Mouse (Mus musculus) CH12.LX (cell line): Measurements from ENCODE around the gene Dus3l. TPM values are rescaled to one million over a fixed set of nuclear protein-coding genes. Genes with fewer than 3 reads are reported as not detected.

Experiments used
- DNase-seq: peaks from one replicate; pipeline ENCODE4 v3.0.0-alpha.2; 2013; ENCODE audit errors: extremely low read depth
- H3K27ac ChIP-seq: 2 replicates; pipeline ENCODE4 v1.5.1; 2012; ENCODE audit warnings: low read depth, mild to moderate bottlenecking, control low read depth, moderate library complexity; ENCODE audit not compliant: insufficient read depth
- H3K27me3 ChIP-seq: replicated peaks from 2 replicates; pipeline ENCODE3; 2012; ENCODE audit warnings: inconsistent platforms
- H3K36me3 ChIP-seq, 2 experiments: replicated peaks in 1 of 2; 2 replicates each; pipeline versions ENCODE3 to v1.6.1; 2012; ENCODE audit warnings: inconsistent platforms in 1 of 2, low read length in 1 of 2, mild to moderate bottlenecking in 1 of 2, mixed read lengths in 1 of 2, moderate library complexity in 1 of 2; ENCODE audit not compliant: control insufficient read depth in 1 of 2, insufficient read depth in 1 of 2
- H3K4me1 ChIP-seq, 2 experiments: 2 replicates each; pipeline ENCODE4 v1.6.1; 2012; ENCODE audit warnings: inconsistent platforms in 1 of 2, moderate library complexity in 1 of 2; ENCODE audit not compliant: insufficient read depth in 2 of 2, control insufficient read depth in 1 of 2
- H3K4me2 ChIP-seq: 2 replicates; pipeline ENCODE4 v1.6.1; 2012; ENCODE audit warnings: low read depth, mild to moderate bottlenecking, control low read depth; ENCODE audit not compliant: poor library complexity, insufficient read depth, severe bottlenecking
- H3K4me3 ChIP-seq, 3 experiments: fragments of 150-350 bp in 1 of 3; sonication (generic) in 1 of 3; replicated peaks in 1 of 3; 2 replicates each; pipeline versions ENCODE3 to v1.5.1; 2011 to 2012; ENCODE audit warnings: low read depth in 2 of 3, low read length in 2 of 3, mild to moderate bottlenecking in 2 of 3, moderate library complexity in 2 of 3, control low read depth in 1 of 3, improper control_type of control experiment in 1 of 3, inconsistent platforms in 1 of 3, mixed read lengths in 1 of 3; ENCODE audit not compliant: poor library complexity in 1 of 3
- H3K79me2 ChIP-seq: replicated peaks from 2 replicates; pipeline ENCODE4 v1.6.1; 2012; ENCODE audit warnings: mild to moderate bottlenecking, moderate library complexity; ENCODE audit not compliant: control insufficient read depth, poor library complexity, insufficient read depth, severe bottlenecking; ENCODE audit errors: extremely low read depth
- H3K9ac ChIP-seq: 2 replicates; pipeline ENCODE4 v1.6.1; 2012; ENCODE audit warnings: low read depth, mild to moderate bottlenecking, control low read depth, moderate library complexity; ENCODE audit not compliant: insufficient read depth
- H3K9me3 ChIP-seq: replicated peaks from 2 replicates; pipeline ENCODE3; 2012; ENCODE audit warnings: low read length, inconsistent platforms, mixed read lengths
- BHLHE40 ChIP-seq: IDR thresholded peaks from 2 replicates; pipeline ENCODE4 v1.6.1; 2011; ENCODE audit warnings: mild to moderate bottlenecking, low read depth, low read length, improper control_type of control experiment
- CHD2 ChIP-seq: IDR thresholded peaks from 2 replicates; pipeline ENCODE4 v1.6.1; 2011; ENCODE audit warnings: low read length, improper control_type of control experiment
- CTCF ChIP-seq, 2 experiments: IDR thresholded peaks in 1 of 2; conservative IDR thresholded peaks in 1 of 2; 2 replicates each; pipeline ENCODE4 v1.5.1; 2011 to 2012; ENCODE audit warnings: low read depth in 2 of 2, low read length in 2 of 2, improper control_type of control experiment in 1 of 2, inconsistent platforms in 1 of 2, mild to moderate bottlenecking in 1 of 2, moderate library complexity in 1 of 2
- EP300 ChIP-seq: IDR thresholded peaks from 2 replicates; pipeline ENCODE4 v1.6.1; 2011; ENCODE audit warnings: low read length, improper control_type of control experiment
- ETS1 ChIP-seq: conservative IDR thresholded peaks from 2 replicates; pipeline ENCODE4 v1.6.1; 2012; ENCODE audit warnings: low read depth, mild to moderate bottlenecking, inconsistent platforms, low read length, improper control_type of control experiment, moderate library complexity
- GABPA ChIP-seq: IDR thresholded peaks from 2 replicates; pipeline ENCODE4 v1.6.1; 2012; ENCODE audit warnings: low read depth, low read length, improper control_type of control experiment, inconsistent platforms; ENCODE audit not compliant: insufficient replicate concordance
- IRF4 ChIP-seq: IDR thresholded peaks from 2 replicates; pipeline ENCODE4 v1.6.1; 2014; ENCODE audit warnings: low read depth, mild to moderate bottlenecking, inconsistent platforms, low read length, improper control_type of control experiment
- JUND ChIP-seq: conservative IDR thresholded peaks from 2 replicates; pipeline ENCODE4 v1.6.1; 2011; ENCODE audit warnings: low read depth, low read length, improper control_type of control experiment
- MAX ChIP-seq: IDR thresholded peaks from 2 replicates; pipeline ENCODE4 v1.6.1; 2011; ENCODE audit warnings: low read length, improper control_type of control experiment
- MAZ ChIP-seq: IDR thresholded peaks from 2 replicates; pipeline ENCODE4 v1.6.1; 2012; ENCODE audit warnings: low read depth, mild to moderate bottlenecking, inconsistent platforms, low read length, improper control_type of control experiment, moderate library complexity
- MXI1 ChIP-seq: IDR thresholded peaks from 2 replicates; pipeline ENCODE4 v1.6.1; 2011; ENCODE audit warnings: mild to moderate bottlenecking, low read depth, low read length, improper control_type of control experiment
- MYC ChIP-seq: IDR thresholded peaks from 2 replicates; pipeline ENCODE4 v1.6.1; 2011; ENCODE audit warnings: low read depth, mild to moderate bottlenecking, improper control_type of control experiment, low read length
- NELFE ChIP-seq: IDR thresholded peaks from 2 replicates; pipeline ENCODE4 v1.6.1; 2011; ENCODE audit warnings: low read depth, low read length, improper control_type of control experiment
- RAD21 ChIP-seq: IDR thresholded peaks from 2 replicates; pipeline ENCODE4 v1.6.1; 2011; ENCODE audit warnings: low read depth, mild to moderate bottlenecking, low read length, improper control_type of control experiment, moderate library complexity
- RCOR1 ChIP-seq: conservative IDR thresholded peaks from 2 replicates; pipeline ENCODE4 v1.6.1; 2012; ENCODE audit warnings: low read depth, mild to moderate bottlenecking, inconsistent platforms, low read length, improper control_type of control experiment
- SIN3A ChIP-seq: IDR thresholded peaks from 2 replicates; pipeline ENCODE4 v1.6.1; 2012; ENCODE audit warnings: low read length, improper control_type of control experiment, inconsistent platforms
- SMC3 ChIP-seq: IDR thresholded peaks from 2 replicates; pipeline ENCODE4 v1.6.1; 2011; ENCODE audit warnings: low read depth, low read length, improper control_type of control experiment
- TBP ChIP-seq: conservative IDR thresholded peaks from 2 replicates; pipeline ENCODE4 v1.6.1; 2011; ENCODE audit warnings: low read depth, low read length, improper control_type of control experiment
- TCF12 ChIP-seq: IDR thresholded peaks from 2 replicates; pipeline ENCODE4 v1.6.1; 2014; ENCODE audit warnings: low read depth, mild to moderate bottlenecking, inconsistent platforms, low read length, improper control_type of control experiment
- UBTF ChIP-seq: IDR thresholded peaks from 2 replicates; pipeline ENCODE4 v1.6.1; 2012; ENCODE audit warnings: low read depth, mild to moderate bottlenecking, inconsistent platforms, low read length, improper control_type of control experiment, moderate library complexity
- USF2 ChIP-seq: conservative IDR thresholded peaks from 2 replicates; pipeline ENCODE4 v1.6.1; 2011; ENCODE audit warnings: low read depth, low read length, improper control_type of control experiment
- ZC3H11A ChIP-seq: IDR thresholded peaks from 2 replicates; pipeline ENCODE4 v1.6.1; 2012; ENCODE audit warnings: low read depth, mild to moderate bottlenecking, inconsistent platforms, low read length, improper control_type of control experiment
- ZKSCAN1 ChIP-seq: IDR thresholded peaks from 2 replicates; pipeline ENCODE4 v1.6.1; 2012; ENCODE audit warnings: low read depth, inconsistent platforms, low read length, improper control_type of control experiment, borderline replicate concordance
- ZMIZ1 ChIP-seq: IDR thresholded peaks from 2 replicates; pipeline ENCODE4 v1.6.1; 2012; ENCODE audit warnings: low read depth, mild to moderate bottlenecking, inconsistent platforms, low read length, improper control_type of control experiment
- ZNF384 ChIP-seq: IDR thresholded peaks from 2 replicates; pipeline ENCODE4 v1.6.1; 2012; ENCODE audit warnings: low read depth, low read length, improper control_type of control experiment, inconsistent platforms
- dilution Hi-C: fragments of 300-500 bp; cut with MboI; formaldehyde crosslinking; loops from 2 replicates; pipeline ENCODE4 v1.14.3; 2020; ENCODE audit warnings: low sequenced_read_pairs; ENCODE audit not compliant: extremely low pct_unique_long_range_greater_than_20kb, extremely low pct_ligation_motif_present
- in situ Hi-C: fragments of 300-500 bp; cut with MboI; formaldehyde crosslinking; loops from 3 replicates; pipeline ENCODE4 v1.14.3; 2019; ENCODE audit warnings: low sequenced_read_pairs, low pct_ligation_motif_present, low pct_unique_long_range_greater_than_20kb, mixed read lengths
- polyA plus RNA-seq: library from polyadenylated mRNA; unstranded; fragments of >175 nt; gene quantifications from 2 replicates; pipeline ENCODE4 v1.2.1, GENCODE M21; 2012; ENCODE audit warnings: low read depth; ENCODE audit not compliant: insufficient read length
- total RNA-seq, 2 experiments: library from RNA; depleted of rRNA; stranded (reverse); fragments of 300-350 nt in 1 of 2; fragments of >200 nt in 1 of 2; gene quantifications; 2 replicates each; pipeline ENCODE4 v1.2.3; 2012 to 2014

Dus3l gene
- total and polyA plus RNA-seq, 3 experiments: 35.8 to 57.5 (median 54.3) TPM

- Histone ChIP-seq H3K36me3 (peaks cover 0 to under 1% of the 10 kb centered on the region in 2 experiments), H3K27me3 (peaks cover 51% of the 10 kb centered on the region), H3K4me3 (no peak overlapping the region), H3K9me3 (no peaks in the 10 kb centered on the region), H3K4me2 (no peak overlapping the region), H3K9ac (no peak overlapping the region), H3K27ac (no peak overlapping the region), H3K79me2 (no peaks in the 10 kb centered on the region), H3K4me1 (peaks cover 6 to 24% of the 10 kb centered on the region in 2 experiments)
- TF ChIP-seq RCOR1 (no peak), MAZ (no peak), TCF12 (no peak), IRF4 (no peak), TBP (no peak), JUND (no peak), CHD2 (no peak), ZKSCAN1 (no peak), MXI1 (no peak), ETS1 (no peak), ZNF384 (no peak), USF2 (no peak), GABPA (no peak), SIN3A (no peak), NELFE (no peak), MAX (no peak), ZMIZ1 (no peak)
- DNase-seq: no peak
- dilution Hi-C loops: no loop called here
- in situ Hi-C loops: no loop called here
Measured at GRCm38 (mm10) chr17:56729656-56730055, 34.9 kb upstream of the Dus3l start.

DNA sequence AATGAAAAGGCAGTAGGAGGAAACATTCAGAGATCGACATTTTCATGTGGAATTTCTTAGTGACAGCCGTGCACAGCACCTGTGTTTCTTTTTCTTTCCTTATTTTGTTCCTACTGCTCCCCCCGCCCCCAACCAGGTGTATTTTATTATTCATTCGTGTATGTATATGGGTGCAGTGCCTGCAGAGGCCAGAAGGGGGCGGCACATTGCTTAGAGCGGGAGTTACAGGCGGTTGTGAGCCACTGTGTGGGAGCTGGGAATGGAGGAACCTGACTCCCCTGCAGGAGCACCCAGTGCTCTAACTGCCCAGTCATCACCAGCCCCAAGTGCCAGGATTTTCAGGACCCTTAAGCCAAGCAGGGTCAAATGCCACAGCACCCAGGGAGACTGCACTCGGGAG is 28.0 kb upstream of the Dus3l start:
- Histone ChIP-seq H3K4me3 (no peak overlapping the region), H3K27ac (no peak overlapping the region), H3K36me3 (no peaks in the 10 kb centered on the region), H3K9ac (no peak overlapping the region), H3K27me3 (peaks cover 87% of the 10 kb centered on the region), H3K9me3 (peaks cover 4% of the 10 kb centered on the region), H3K4me2 (no peak overlapping the region), H3K79me2 (no peaks in the 10 kb centered on the region), H3K4me1 (no peaks in the 10 kb centered on the region)
- DNase-seq: no peak
- in situ Hi-C loops: no loop called here
- dilution Hi-C loops: no loop called here
- TF ChIP-seq USF2 (no peak), ZKSCAN1 (no peak), ZC3H11A (no peak), MYC (no peak), SMC3 (no peak; the same call in 1 of the 2 replicates), IRF4 (no peak), EP300 (no peak), CTCF (conservative IDR thresholded peaks at IDR 0.05 in 1 of 2, IDR thresholded peaks at IDR 0.05 in 1 of 2; ENCODE audit: low read depth in 2 of 2, low read length in 2 of 2) (peak in 1 of 2 experiments; percentile 59; a peak in 3 of 4 replicates), NELFE (no peak), RAD21 (peak; percentile 13; the same call in 1 of the 2 replicates), BHLHE40 (no peak), UBTF (no peak)
